Mouse (Mus musculus): ENCODE measurements around the gene Atp13a3.
"Not testable (repeated sequence)": the region's sequence is repeated elsewhere in the genome, so short reads cannot be mapped to it uniquely, and the experiment has no call there.

The Atp13a3 gene

DNA sequence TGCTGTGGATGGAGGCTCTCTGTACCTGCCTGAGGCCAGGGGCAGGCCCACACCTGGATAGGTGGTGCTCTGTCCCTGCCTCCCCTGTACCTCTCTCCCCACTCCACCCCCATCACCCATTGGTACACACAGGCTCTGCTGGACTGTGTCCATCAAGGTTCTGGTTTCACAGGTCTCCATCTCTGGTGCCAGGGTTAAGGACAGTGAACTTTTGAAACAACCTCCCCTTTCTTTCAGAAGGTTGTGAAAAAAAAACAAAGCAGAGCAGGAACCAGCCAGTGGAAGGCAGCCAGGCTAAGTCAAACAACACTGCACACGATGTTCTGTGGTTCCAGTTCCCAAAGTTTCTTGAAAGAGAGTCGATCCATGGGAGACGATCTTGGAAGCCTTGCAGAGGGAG, 6.9 kb upstream of the Atp13a3 start:
- DNase-seq (ENCODE audit: low read depth, low spot score) = no peak

DNA sequence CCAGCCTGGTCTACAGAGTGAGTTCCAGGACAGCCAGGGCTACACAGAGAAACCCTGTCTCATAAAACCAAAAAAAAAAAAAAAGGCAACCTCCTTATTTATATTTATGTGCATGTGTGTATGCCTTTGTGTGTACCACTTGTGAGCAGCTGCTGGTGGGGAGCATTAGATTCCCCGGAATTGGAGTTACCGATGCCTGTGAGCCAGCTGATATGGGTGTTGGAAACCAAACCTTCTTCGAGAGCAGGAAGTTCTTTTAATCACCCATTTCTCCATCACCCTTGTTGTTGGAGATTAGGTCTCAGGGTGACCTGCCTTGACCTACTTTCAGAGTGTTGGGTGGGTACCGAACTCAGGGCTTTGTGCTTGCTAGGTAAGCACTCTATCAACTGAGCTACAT, 5.1 kb upstream of the Atp13a3 start:
- DNase-seq (ENCODE audit: low read depth, low spot score) = no peak

DNA sequence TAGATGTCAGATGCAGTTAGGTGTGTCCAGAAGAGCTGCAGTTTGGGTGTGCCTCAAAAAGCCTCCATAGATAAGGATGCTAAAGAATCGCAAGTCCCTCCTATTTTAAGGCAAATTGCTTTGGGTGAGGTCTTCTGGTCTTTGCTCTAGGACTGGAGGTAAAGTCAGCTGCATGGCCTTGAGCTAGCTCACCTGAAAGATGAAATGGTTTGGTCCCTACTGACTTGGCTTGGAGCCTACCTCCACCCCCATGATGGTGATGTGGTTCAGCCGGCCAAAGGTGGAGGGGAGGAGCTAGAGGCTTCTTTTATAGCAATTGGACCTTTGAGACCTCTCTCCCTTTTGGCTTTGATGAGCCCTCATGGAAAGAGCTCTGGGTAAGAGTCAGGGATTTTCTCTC, 1.7 kb upstream of the Atp13a3 start:
- DNase-seq (ENCODE audit: low read depth, low spot score) = no peak

DNA sequence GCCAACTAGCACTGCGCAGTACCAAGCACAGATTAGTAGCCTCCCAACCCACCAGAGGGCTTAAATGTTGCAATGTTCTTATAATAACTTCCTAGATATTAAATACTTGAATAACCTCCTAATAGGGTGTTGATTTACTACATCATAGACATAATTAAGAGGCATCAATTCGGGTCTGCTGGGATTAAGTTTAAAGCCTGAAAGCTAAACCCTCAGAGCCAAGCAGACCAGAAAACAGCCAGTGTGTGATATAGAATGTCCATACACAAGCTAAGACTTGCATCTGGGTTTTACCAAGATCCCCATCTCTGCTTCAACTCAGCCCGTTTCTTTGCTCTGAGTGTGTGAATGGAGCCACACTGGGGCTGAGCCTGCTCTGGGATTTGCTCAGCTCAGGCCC, 2.2 kb downstream of the Atp13a3 start:
- no peak for DNase-seq (ENCODE audit: low read depth, low spot score)

DNA sequence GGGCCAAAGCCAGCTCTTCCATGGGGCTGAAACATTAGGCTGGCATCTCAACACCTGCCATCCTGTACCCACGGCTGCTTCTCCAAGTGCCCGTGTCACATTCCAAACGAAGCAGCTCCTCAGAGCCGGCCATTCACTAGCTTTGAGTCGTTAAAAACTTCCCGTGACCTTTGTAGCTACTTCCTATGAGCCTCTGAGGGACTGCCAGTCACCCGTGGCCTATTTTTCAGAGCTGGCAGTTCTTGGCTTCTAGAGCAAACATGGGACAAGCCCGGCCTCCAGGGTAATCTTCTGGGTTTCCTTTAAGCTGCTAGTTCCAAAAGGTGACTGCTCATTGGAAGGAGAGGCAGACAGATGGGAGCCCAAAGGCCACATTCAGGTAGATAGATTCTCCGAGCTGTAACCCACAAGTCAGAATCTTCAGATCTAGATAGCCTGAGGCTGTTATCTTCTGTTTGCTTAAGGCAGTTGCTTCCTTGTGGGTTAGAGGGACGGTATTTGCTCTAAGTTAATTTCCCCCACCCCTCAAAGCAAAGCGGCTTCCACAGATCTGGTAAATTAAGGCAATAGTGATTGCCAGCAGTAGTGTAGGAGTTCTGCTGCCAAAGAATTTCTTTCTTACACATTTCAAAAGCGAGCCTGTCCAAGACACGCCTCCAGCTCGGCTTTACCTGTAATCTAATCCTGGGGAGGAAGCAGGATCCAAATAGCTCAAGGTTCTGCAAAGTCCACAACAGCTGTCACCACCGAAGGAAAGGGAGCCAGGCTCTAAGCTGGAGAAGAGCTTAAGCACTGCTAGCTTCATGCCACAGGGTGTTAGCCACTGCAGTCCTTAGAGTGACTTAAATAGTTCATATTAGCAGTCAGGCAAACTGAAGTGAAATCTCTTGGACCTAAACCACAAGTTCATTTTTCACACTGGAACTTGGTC, 8.4 kb downstream of the Atp13a3 start:
- DNase-seq (ENCODE audit: low read depth, low spot score) = no peak

DNA sequence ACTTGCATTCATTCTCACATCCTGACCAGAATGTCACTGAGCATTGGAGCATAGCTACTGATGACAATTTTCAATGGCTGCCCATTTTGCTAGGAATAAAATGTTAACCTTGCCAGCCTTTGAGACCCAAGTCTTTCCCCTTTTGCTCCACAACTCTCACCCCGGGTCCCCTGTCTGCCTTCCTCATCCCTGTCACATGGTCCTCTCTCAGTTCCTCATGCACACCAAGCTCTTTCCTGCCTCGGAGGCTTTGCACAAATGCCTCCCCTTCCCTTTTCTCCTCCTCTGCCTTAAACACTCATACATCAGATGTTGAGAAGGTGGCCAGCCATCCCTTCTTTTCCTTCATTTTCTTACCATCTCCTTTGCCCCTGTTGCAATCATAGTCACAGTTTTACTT, 10.6 kb downstream of the Atp13a3 start:
- no peak for DNase-seq (ENCODE audit: low read depth, low spot score)

DNA sequence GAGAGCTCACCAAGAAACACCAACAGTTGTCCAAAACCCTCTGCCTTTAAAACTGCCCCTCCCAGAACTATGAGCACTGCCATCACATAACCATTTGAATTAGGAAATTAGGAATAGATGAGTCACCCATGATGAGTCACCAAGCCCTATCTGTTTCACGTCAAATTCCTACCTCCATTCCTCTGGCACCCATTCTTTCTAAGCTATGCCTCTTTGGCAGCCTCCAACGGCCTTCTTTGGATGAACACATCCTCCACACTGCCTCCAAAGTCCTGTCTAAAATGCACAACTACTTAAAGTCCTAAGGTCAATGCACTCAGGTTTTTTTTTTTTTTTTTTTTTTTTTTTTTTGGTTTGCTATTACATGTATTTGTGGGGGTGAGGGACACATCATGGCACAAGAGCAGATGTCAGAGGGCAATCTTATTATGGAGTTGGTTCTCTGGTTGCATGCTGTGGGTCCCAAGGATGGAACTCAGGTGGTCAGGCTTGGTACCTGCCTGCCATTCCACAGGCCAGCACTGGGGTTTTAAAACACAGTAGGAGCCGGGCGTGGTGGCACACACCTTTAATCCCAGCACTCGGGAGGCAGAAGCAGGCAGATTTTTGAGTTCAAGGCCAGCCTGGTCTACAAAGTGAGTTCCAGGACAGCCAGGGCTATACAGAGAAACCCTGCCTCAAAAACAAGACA, 15.0 kb downstream of the Atp13a3 start:
- no peak for DNase-seq (ENCODE audit: low read depth, low spot score)

DNA sequence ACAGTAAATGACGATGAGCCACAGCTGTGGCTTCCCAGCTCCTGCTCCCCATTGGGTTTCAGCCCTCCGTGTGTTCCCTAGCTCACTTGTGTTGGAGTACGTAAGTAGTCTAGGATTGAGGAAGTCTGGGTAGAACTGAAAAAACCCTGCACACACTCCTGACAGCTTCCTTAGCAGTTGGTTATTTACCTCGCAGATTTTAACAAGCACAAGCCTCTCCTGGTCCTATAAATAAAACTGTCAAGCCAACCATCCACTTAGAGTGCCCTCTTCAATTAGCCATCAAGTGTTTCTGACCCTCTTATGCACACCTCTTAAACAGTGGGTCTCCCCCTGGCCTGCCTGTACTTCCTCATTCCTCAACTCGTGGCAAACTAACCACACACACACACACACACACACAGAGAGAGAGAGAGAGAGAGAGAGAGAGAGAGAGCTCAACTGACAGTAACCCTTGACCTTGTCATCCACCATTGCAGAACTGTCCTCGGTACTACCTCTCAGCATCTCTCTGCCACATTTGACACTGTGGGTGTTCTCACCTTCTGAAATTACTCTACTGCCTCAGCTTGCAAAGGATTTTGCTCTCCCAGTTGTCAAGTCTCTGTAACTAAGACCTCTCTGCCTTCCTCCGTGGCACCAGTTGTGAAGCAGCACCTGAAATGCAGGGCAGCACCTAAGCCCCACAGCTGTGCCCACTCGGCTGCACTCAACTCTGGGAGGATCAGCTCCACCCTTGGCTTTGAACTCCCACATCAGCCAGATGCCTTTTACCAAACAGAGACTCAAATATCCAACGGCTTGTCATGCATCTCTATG, 15.7 kb downstream of the Atp13a3 start:
- DNase-seq (ENCODE audit: low read depth, low spot score) = peak; percentile 84

DNA sequence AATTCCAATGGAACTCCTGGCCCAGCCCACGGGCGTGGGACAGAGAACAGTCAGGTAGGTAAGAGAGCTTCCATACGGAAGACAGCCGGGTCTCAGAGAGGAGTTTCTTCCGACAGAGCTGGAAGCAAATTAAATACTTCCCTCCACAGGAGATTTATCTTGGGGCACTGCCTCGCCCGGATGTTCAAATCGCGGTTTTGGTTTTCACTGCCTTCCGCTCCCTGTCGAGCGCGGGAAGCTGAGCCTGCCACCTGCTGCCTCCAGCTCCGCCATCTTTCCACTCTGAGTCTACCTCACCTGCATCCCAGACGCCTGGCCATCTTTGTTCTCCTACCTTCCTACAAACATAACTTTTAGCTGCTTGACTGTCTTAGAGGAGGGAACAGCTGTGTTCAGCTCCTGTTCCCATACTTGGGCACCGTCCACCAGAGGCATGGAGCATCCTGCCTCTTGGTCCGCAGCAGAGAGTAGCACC, 16.5 kb downstream of the Atp13a3 start:
- peak; percentile 88 for DNase-seq (ENCODE audit: low read depth, low spot score)

DNA sequence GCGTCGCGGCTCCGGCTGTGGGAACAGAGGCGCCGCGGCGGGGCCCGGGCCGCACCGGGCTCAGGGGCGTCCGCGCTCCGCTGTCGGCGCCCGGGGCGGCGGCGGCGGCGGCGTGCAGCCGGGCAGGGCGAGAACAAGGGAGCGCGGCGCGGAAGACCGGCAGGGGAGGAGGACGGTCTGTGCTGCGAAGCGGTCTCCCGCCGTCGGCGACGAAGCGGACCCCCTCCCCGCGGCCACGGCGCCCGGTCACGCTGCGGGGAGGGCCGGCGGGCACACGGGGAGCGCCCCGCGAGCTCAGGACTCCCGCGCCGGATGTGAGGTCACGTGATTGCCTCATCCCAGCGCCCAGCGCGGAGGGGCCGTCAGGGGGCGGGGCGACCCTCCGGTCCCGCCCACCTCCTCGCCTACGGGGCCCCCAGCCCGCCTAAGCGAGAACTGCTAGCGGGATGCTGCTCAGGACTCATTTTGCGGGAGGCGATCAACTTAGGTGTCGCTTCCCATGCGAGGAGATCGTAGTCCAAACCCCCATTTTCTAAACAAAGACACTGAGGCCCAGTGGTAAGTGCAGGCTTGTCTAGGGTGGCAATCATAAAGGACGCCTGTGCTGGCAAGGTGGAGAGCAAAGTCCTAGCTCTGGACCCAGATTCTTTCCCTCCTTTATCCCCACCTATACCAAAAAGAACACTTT, 17.1 kb downstream of the Atp13a3 start:
- DNase-seq (ENCODE audit: low read depth, low spot score) = peak; percentile 95

DNA sequence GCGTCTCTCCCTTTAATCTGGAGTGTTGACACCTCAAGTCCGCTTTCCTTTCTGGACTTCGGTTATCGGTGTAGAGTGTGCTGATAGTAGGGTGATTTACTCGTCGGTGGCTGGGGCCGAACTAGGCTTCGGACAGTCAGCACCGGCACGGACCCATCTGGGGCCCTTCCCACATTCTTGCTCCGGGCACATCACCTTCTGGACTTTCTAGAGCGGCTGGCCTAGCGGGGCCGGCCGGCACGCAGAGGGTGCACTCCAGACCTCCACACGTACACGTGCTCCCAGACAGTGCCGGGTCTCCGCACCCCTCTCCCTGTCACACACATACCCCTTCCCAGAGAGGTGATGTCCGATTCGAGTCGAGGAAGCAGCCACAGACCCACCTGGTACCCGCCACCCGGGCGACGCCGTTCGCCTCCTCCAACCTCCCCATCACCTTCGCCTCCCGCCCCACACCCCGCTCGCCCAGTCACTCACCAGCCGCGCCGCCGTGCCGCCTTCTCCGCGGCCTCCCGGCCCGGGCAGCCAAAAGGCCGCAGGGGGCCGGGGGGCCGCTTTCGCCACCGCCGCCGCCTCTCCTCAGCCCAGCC, 17.8 kb downstream of the Atp13a3 start:
- DNase-seq (ENCODE audit: low read depth, low spot score) = peak; percentile 57

DNA sequence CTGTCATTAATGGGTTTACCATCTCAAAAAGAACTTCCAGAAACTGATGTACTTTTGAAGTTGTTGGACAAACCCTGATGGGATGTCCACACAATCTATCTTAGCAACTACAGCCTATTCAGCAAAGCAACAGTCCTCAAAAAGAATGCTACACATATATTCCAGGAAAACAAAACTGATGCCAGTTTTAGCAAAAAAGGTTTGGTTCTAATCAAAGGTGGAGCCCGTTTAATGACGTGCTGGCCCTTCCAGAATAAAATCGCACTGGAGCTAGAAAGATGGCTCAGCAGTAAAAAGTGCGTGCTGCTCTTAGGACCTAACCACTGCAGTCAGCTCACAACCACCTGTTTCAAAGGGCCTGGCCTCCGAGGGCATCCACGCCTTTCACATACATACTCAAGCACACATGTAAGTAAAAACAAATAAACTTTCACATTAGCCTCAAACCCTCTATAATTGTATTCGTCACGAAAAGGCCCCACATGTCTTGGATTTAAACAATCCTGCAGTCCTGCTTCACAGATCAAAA, 18.8 kb downstream of the Atp13a3 start:
- DNase-seq (ENCODE audit: low read depth, low spot score) = peak; percentile 30

DNA sequence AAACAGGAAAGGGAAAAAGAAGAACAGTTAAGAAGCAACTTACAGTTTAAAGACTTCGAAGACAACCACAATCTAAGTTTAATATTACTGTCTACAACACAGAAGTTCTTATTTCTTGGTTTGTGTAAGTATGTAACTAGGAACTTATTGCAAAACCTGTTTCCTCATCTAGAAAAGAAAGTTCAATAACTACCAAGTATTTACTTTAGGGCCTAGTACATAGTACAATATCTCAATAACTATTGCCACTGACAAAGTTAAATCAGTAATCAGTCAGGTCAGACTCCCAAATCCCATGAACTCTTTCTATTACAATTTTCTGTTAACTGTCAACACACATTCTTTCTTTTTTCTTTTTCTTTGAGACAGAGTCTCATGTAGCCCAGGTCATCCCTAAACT, 20.2 kb downstream of the Atp13a3 start:
- DNase-seq (ENCODE audit: low read depth, low spot score) = no peak

DNA sequence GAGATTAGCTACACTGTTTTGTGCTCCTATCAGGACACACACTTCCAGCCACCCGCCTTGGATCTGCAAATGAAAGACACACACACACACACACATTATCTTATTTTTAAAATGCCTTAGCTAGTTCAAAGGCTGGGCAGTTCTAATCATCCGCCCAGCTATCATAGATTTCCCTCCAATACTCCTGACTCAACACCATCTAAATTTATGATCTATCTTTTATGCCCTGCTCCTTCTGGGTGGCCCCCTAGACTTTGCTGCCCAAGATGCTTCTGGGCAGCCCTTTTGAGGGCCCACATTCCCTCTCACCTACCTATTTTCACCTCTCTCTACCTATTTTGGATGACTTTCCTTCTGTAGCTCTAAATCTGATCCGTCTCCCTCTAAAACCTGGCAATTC, 29.5 kb downstream of the Atp13a3 start:
- DNase-seq (ENCODE audit: low read depth, low spot score) = no peak

DNA sequence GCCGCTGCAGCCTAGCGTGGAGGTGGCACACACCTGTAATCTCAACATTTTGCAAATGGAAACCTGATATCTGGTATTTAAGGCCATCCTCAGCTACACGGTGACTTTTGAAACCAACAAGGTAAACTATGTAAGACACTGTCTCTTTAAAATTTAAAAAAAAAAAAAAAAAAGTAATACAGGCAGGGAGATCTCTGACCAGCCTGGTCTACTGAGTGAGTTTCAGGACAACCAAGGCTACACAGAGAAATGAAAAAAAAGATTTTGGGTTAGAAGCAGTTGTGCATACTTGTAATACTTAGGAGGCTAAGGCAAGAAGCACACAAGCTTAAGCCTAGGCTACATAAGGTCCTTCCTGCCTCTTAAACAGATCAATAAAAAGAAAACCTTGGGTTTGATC, 30.8 kb downstream of the Atp13a3 start:
- no peak for DNase-seq (ENCODE audit: low read depth, low spot score)

DNA sequence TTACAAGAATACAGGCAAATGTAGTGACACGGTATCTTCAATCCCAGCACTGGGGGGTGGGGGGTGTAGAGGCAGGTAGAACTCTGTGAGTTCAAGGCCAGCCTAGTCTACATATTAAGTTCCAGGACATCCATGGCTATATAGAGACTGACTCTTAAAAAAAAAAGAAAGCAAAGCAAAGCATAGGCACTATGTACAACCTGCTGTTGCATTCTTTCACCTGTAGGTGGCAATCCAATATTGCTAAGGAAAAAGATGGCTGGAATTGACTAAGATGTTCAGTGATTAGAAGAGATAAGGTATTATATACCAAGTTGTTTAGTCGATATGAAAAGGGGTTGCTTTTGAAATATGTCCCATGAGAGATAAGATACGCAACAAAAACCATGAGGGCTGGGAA, 31.5 kb downstream of the Atp13a3 start:
- peak; percentile 61 for DNase-seq (ENCODE audit: low read depth, low spot score)

DNA sequence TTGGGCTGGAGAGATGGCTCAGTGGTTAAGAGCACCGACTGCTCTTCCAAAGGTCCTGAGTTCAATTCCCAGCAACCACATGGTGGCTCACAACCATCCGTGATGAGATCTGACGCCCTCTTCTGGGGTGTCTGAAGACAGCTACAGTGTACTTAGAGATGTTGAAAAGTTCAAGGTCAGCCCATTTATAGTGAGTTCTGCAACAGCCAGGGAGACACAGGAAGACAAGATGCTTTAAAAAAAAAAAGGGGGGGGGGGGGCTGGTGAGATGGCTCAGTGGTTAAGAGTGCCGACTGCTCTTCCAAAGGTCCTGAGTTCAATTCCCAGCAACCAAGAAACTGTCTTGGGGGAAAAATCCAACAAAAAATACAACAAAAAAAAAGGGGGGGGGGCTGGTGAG, 32.5 kb downstream of the Atp13a3 start:
- not testable (repeated sequence) for DNase-seq (ENCODE audit: low read depth, low spot score)

DNA sequence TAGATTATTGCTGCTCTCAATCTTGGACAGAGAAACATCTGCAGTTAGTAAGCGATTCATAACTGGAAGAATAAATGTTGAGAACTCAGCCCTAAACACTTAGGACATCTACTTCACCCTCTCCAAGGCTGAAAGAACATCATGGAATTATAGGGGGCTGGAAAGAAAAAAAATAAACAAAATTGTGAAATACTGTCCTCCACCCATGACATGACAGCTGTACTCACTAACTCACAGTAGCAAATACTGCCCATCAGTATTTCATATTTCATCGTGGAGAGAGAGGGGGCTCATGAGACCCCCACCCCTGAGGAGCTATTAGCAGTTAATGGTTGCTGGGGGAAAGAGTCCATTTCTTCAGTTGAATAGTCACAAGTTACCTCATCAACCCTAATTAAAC, 38.4 kb downstream of the Atp13a3 start:
- DNase-seq (ENCODE audit: low read depth, low spot score) = no peak

DNA sequence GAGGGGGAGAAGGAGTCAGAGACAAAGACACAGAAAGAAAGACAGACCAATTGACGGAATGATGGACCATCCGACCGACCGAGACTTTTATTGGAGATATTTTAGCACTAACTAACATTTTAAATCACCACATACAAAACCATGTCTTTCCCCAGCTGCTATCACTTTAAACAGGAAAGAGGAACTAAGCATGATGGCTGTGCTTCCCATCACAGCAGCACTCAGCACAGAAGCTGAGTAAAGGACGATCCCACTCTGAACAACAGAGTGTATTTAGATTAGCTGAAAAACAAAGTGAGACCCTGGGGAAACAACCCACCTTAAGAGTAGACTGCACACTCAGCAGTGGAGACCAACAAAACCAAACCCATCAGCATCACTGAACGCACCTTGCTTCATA, 41.2 kb downstream of the Atp13a3 start:
- DNase-seq (ENCODE audit: low read depth, low spot score) = peak; percentile 22

DNA sequence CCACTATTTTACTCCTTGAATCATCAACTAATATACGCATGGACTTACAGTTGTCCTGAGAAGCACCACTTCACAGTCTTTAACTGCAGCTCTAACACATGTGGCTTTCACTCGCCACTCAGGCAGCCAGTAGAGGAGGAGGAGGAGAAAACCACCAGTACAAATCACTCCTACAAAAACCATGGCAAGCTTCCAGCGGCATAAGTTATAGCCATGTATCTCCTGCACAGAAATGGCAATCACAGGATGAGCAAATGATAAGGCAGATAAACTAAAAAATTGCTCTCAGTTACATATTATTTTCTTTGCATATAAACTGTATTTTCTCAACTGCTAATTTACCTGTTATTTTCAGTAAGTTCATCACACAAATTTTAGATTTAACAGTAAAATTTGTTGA, 43.2 kb downstream of the Atp13a3 start:
- DNase-seq (ENCODE audit: low read depth, low spot score) = no peak

DNA sequence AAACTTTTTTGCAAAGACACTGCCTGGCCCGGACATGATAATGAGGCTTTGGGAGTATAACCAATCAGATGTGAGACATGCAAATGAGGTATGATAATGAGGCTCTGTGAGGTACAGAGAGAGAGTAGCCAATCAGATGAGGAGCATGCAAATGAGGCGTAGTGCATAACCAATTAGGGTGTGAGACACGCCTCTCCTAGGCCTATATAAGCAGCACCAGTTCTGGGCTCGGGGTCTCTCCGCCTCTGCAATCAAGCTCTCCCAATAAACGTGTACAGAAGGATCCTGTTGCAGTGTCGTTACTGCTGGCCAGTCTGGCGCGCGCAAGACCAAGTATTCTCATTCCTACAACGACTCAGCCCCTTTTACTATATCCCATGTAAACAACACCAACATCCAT, 52.3 kb downstream of the Atp13a3 start:
- not testable (repeated sequence) for DNase-seq (ENCODE audit: low read depth, low spot score)
